In the genomic region with DNA sequence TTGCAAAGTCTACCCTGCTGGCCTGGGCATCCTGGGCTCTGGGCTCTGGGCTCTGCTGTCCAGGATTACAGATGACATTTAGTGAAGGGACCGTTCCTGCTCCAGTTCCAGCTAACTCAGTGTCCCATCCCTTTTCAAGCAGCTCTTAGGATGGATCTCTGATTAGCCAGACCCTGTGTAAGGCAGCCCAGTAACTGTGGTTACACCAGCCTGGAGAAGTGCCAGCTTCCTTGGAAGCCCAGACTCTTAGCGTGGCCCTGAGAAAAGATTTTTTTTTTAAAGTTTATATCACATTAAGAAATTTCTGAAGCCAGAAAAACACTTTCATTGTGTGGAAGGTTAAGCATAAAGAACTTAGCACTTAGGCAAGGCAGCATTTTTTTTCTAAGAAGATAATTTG, we compare ENCODE assay signal across 20 mouse cellular contexts.
DNase-seq lines count a peak whose midpoint lies in the region; TF ChIP-seq lines count a peak whose summit lies in the region.
"Had no signal": no experiment of that assay in that cellular context is flagged by ENCODE, and none has a peak within 500 bp of the region (broad histone marks: within the 10 kb centered on the region; RNA-seq: fewer than 3 reads in every experiment).

No protein-coding gene starts in this region.

- H3K4me1 ChIP-seq in heart, adult 2 months (ENCODE audit: control insufficient read depth, insufficient read depth, low read length): no peaks in the 10 kb centered on the region
- H3K4me1 ChIP-seq: hindbrain, embryonic 12.5 days; intestine, embryonic 15.5 days; liver, embryonic 12.5 days; neural tube, embryonic 15.5 days had no signal

- 43% methylated on average over 2 of the region's 2 CpGs for WGBS in heart, adult 2 months

- no peak overlapping the region for H3K9ac ChIP-seq in heart, adult 2 months (ENCODE audit: low read depth, low read length)
- H3K9ac ChIP-seq: hindbrain, embryonic 12.5 days; intestine, embryonic 15.5 days; liver, embryonic 12.5 days; neural tube, embryonic 15.5 days had no signal

- H3K4me3 ChIP-seq in heart, adult 2 months: no peak overlapping the region
- H3K4me3 ChIP-seq: hindbrain, embryonic 12.5 days; intestine, embryonic 15.5 days; liver, embryonic 12.5 days; midbrain, embryonic 10.5 days; myocyte; neural tube, embryonic 15.5 days had no signal

- no peaks in the 10 kb centered on the region for H3K79me2 ChIP-seq in heart, adult 2 months (replicated peaks; ENCODE audit: control insufficient read depth, insufficient read depth, low read length)

- intact Hi-C loops in left cerebral cortex, postnatal 4 days (cut with DNase I): no loop called here
- intact Hi-C loops in heart, adult 2 months (cut with DNase I): no loop called here

- no peaks in the 10 kb centered on the region for H3K27me3 ChIP-seq in heart, adult 2 months (ENCODE audit: control insufficient read depth, insufficient read depth, low read length)
- H3K27me3 ChIP-seq: hindbrain, embryonic 12.5 days; intestine, embryonic 15.5 days; liver, embryonic 12.5 days; neural tube, embryonic 15.5 days; Patski had no signal

- peak; percentile 31 to 42 for DNase-seq in cerebellum, postnatal 14 days
- no peak for DNase-seq in cerebellum, adult 9-10 months
- peak; percentile 32 for DNase-seq in left cerebral cortex, postnatal 4 days
- no peak for DNase-seq in left cerebral cortex, adult 8-10 months (ENCODE audit: low spot score in 2 of 2)
- DNase-seq in ovary, postnatal 36 days (ENCODE audit: low spot score): peak; percentile 47
- DNase-seq in ovary, postnatal 10 days (ENCODE audit: low spot score): no peak
- DNase-seq in brain, embryonic 14.5 days (ENCODE audit: low read depth): peak; percentile 75
- DNase-seq in heart, adult 2 months: no peak
- DNase-seq: cerebellum, adult 8-10 months; embryo, embryonic 11 days; gastrocnemius, postnatal 10 days; right cerebral cortex, adult 18-20 months had no signal

- no peak for TF ChIP-seq EP300 in heart, adult 2 months (IDR thresholded peaks at IDR 0.05; ENCODE audit: insufficient read depth, low read depth, low read length)

- H3K27ac ChIP-seq in heart, adult 2 months: no peak overlapping the region
- H3K27ac ChIP-seq: hindbrain, embryonic 12.5 days; intestine, embryonic 15.5 days; liver, embryonic 12.5 days; midbrain, embryonic 10.5 days; neural tube, embryonic 15.5 days; stomach, postnatal 0 days had no signal

- no peaks in the 10 kb centered on the region for H3K36me3 ChIP-seq in heart, adult 2 months (ENCODE audit: control insufficient read depth, insufficient read depth, low read length)
- H3K36me3 ChIP-seq: hindbrain, embryonic 12.5 days; intestine, embryonic 15.5 days; liver, embryonic 12.5 days; midbrain, embryonic 10.5 days; neural tube, embryonic 15.5 days had no signal

- TF ChIP-seq CTCF in brain, embryonic 14.5 days (IDR thresholded peaks at IDR 0.05; ENCODE audit: borderline replicate concordance, extremely low read depth, insufficient read depth, insufficient read length): no peak
- TF ChIP-seq CTCF in heart, adult 2 months (IDR thresholded peaks at IDR 0.05): no peak

- no peak for TF ChIP-seq POLR2A in brain, embryonic 14.5 days (IDR thresholded peaks at IDR 0.05; ENCODE audit: borderline replicate concordance, extremely low read depth, insufficient read depth, insufficient read length, poor library complexity, severe bottlenecking)
- TF ChIP-seq POLR2A in heart, adult 2 months (IDR thresholded peaks at IDR 0.05; ENCODE audit: insufficient read depth, low read depth, low read length): no peak

Comparison
In these comparisons a context has a peak if more than half of its experiments do, and no peak if none do; other contexts are left out.
1. DNase-seq: peak in cerebellum, postnatal 14 days (2 of 2), left cerebral cortex, postnatal 4 days (single experiment), ovary, postnatal 36 days (single experiment) and brain, embryonic 14.5 days (single experiment); none in cerebellum, adult 9-10 months (single experiment), left cerebral cortex, adult 8-10 months (0 of 2), ovary, postnatal 10 days (single experiment) and heart, adult 2 months (0 of 2).